Mouse (Mus musculus): ENCODE results near the gene C3.

The C3 gene

DNA sequence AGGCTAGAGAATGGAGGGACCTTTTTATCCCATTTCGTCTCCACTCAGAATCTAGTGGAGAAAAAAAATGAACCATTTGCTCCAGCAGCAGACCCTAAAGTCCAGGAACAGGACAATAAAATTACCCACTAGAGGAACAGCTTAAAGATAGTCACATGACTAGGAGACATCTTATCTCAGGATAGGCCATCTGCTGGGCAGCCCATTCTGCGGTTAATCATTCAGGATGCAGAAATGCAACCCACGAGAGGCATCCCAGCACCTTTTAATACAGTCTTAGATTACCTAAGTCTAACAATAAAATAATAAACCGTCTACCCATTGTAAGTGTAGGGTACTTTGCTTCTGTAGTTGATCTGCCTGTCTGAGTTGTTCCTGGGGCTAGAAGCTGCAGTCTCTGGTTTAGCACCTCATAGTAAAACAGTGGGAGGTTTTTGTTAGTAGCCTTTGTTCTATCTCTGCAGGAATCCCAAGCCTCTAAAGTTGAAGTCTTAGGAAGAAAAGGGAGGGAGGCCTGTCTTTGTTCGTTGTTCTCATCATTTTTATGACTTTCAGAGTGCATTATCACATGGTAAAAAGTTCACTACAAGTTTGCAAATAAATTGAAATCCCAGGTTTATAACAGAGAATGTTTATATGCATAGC is 57.2 kb downstream of the C3 start:
- in situ Hi-C loops (cut with MseI, MboI) = no loop called here

GRCm38 (mm10) chr17:57166800-57167791 is 60.8 kb downstream of the C3 start:
- in situ Hi-C loops (cut with MseI, MboI) = loop anchor here (10.0 kb wide), 1 partner anchor 72 kb away; no protein-coding TSS in a partner anchor

Measured in mouse trophoblast stem cell (cell line).